Mouse (Mus musculus) neural tube, embryonic 12.5 days (tissue): ENCODE results near the gene Ctbp2. TPM values are rescaled to one million over a fixed set of nuclear protein-coding genes. Genes with fewer than 3 reads are reported as not detected.

Experiments used
- ATAC-seq: fragments of 200-750 bp; cut with Nextera tagmentation; 2 replicates; pipeline ENCODE4 v1.8.0; 2017; ENCODE audit warnings: low read depth, mild to moderate bottlenecking, moderate TSS enrichment, moderate library complexity; ENCODE audit not compliant: low FRiP score
- H3K27ac ChIP-seq: fragments of 300-500 bp; sonication (generic); 2 replicates; pipeline ENCODE4 v1.5.1; 2016
- H3K27me3 ChIP-seq: fragments of 300-500 bp; sonication (generic); replicated peaks from 2 replicates; pipeline ENCODE4 v1.6.1; 2016; ENCODE audit warnings: mild to moderate bottlenecking
- H3K36me3 ChIP-seq: fragments of 300-500 bp; sonication (generic); 2 replicates; pipeline ENCODE4 v1.6.1; 2016; ENCODE audit warnings: mild to moderate bottlenecking
- H3K4me1 ChIP-seq: fragments of 300-500 bp; sonication (generic); 2 replicates; pipeline ENCODE4 v1.6.1; 2016
- H3K4me2 ChIP-seq: fragments of 300-500 bp; sonication (generic); replicated peaks from 2 replicates; pipeline ENCODE4 v1.6.1; 2016; ENCODE audit warnings: mild to moderate bottlenecking
- H3K4me3 ChIP-seq: fragments of 300-500 bp; sonication (generic); 2 replicates; pipeline ENCODE4 v1.5.1; 2016
- H3K9ac ChIP-seq: fragments of 300-500 bp; sonication (generic); 2 replicates; pipeline ENCODE4 v1.6.1; 2016; ENCODE audit warnings: mild to moderate bottlenecking
- H3K9me3 ChIP-seq: fragments of 300-500 bp; sonication (generic); 2 replicates; pipeline ENCODE4 v1.6.1; 2016; ENCODE audit warnings: mild to moderate bottlenecking
- WGBS: fragments of 180-500 bp; shearing (Covaris S2); methylation state at CpG from one replicate; pipeline ENCODE4 v1.1.7; 2016; 5-methylcytosine and 5-hydroxymethylcytosine counted together
- polyA plus RNA-seq: library from polyadenylated mRNA; unstranded; fragments of >200 nt; fragmentation: Nextera tagmentation; extraction: Ambion mirVana; gene quantifications from 2 replicates; pipeline ENCODE4 v1.2.1, GENCODE M21; 2016

Ctbp2 gene
- polyA plus RNA-seq, 1 experiment from 2014 or later, result 131 TPM

DNA sequence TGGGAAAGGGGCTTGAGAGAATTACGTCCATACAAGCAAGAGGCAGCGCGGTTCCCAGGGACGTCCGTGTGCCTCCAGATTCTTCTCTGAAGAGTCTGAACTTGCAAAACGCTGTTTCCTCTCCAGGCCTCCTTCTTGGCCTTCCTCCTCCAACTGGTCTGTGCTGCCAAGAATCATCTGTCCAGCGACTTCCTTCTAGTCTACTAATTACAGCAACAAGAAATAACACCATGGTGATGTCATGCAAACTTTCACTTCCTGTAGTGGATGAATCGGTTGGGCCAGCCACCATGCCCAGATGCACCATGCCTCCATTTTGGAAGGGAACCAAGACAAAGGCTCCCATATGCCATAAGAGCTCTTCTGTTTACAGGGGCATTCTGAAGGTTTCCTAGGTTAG, 71.3 kb downstream of the Ctbp2 start:
- 93% methylated on average over 8 of the region's 8 CpGs for WGBS
- Histone ChIP-seq H3K4me3 (no peak overlapping the region), H3K4me2 (no peak overlapping the region), H3K36me3 (peaks cover 13% of the 10 kb centered on the region), H3K27me3 (no peaks in the 10 kb centered on the region), H3K27ac (no peak overlapping the region), H3K4me1 (peaks cover 4% of the 10 kb centered on the region; the same call in 1 of the 2 replicates), H3K9ac (no peak overlapping the region), H3K9me3 (no peaks in the 10 kb centered on the region)
- ATAC-seq, result no peak

DNA sequence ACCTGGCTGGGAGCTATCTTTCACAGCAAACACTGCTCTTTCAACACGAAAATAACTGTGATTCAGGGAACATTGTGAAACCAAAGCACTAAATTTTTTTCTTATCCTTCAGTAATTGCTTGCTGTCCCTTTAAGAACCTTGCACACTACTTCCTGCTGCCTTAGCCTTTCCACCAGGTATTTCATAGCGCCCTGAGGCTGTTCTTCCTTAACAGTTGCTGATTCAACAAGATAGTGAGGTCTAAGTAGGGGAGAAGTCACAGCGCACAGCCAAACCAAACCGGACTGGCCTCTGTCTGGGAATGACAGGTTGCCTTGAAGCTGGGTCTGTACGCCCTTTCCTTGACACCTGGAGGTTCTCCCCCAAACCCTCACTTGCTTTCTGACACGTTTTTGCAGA, 73.5 kb downstream of the Ctbp2 start:
- ATAC-seq, result no peak

DNA sequence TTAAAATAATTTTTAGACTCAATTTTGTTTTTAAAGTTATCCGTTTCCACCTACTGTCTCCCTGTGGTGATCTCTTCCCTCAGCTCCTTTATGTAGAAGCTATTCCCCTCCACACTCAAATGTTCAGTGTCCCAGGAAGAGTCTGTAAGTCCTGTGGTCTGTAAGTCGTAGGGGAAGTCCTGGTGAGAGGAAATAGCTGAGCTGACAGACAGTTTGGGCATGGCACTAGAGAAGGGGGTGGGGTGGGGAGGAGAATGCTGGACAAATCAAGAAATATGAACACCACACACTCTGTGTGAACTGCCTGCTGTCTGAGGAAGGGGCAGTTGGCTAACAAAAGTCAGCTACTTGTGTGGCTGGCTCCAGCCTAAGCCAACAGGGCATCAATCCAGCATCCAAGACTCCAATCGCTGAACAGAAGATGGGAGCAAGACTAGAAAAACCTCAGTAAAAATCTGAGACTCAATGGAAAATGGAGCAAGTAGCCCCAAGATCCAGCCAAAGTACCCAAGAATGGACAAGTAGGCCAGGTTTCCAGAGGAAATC, 76.0 kb downstream of the Ctbp2 start:
- 79% methylated on average over 3 of the region's 3 CpGs for WGBS
- no peak overlapping the region for H3K4me2 ChIP-seq
- H3K9ac ChIP-seq, result no peak overlapping the region
- peaks cover 9% of the 10 kb centered on the region; the same call in 1 of the 2 replicates for H3K36me3 ChIP-seq
- peaks cover 8% of the 10 kb centered on the region; the same call in 1 of the 2 replicates for H3K4me1 ChIP-seq
- no peaks in the 10 kb centered on the region for H3K27me3 ChIP-seq
- H3K27ac ChIP-seq, result no peak overlapping the region
- H3K9me3 ChIP-seq, result no peaks in the 10 kb centered on the region
- no peak for ATAC-seq
- H3K4me3 ChIP-seq, result no peak overlapping the region

More for the DNA sequence above, 73.5 kb downstream of the Ctbp2 start:
- H3K4me1 ChIP-seq, result peaks cover under 1% of the 10 kb centered on the region; the same call in 1 of the 2 replicates
- 83% methylated on average over 6 of the region's 6 CpGs for WGBS
- H3K36me3 ChIP-seq, result peaks cover 12% of the 10 kb centered on the region
- no peaks in the 10 kb centered on the region for H3K9me3 ChIP-seq
- no peak overlapping the region for H3K4me3 ChIP-seq
- H3K4me2 ChIP-seq, result no peak overlapping the region
- H3K9ac ChIP-seq, result no peak overlapping the region
- no peak overlapping the region for H3K27ac ChIP-seq
- H3K27me3 ChIP-seq, result no peaks in the 10 kb centered on the region

DNA sequence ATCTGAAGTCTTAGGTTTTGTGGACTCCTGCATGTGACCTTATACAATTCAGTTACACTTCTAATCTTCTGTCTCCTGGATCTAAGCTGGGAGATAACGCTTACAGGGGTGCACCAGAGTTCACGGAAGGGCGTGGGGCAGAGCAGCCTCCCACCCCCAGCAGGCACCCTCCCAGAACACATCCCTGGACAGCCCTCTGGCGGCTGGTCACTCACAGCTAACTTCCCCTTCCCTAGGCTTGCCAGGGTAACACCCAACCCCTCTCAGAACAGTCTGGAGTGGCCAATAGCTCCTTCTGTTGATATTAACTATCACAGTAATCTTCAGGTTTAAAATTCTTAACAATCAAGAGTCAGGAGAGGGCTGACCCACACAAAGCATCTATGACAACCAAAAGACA, 76.9 kb downstream of the Ctbp2 start:
- no peak overlapping the region for H3K9ac ChIP-seq
- no peak overlapping the region for H3K27ac ChIP-seq
- H3K4me2 ChIP-seq, result no peak overlapping the region
- 89% methylated on average over 4 of the region's 4 CpGs for WGBS
- 0 out of 2 replicates have a peak, but pooled peaks cover 2% of the 10 kb centered on the region for H3K36me3 ChIP-seq
- no peaks in the 10 kb centered on the region for H3K27me3 ChIP-seq
- no peaks in the 10 kb centered on the region for H3K9me3 ChIP-seq
- peaks cover 8% of the 10 kb centered on the region; the same call in 1 of the 2 replicates for H3K4me1 ChIP-seq
- no peak overlapping the region for H3K4me3 ChIP-seq
- ATAC-seq, result no peak

DNA sequence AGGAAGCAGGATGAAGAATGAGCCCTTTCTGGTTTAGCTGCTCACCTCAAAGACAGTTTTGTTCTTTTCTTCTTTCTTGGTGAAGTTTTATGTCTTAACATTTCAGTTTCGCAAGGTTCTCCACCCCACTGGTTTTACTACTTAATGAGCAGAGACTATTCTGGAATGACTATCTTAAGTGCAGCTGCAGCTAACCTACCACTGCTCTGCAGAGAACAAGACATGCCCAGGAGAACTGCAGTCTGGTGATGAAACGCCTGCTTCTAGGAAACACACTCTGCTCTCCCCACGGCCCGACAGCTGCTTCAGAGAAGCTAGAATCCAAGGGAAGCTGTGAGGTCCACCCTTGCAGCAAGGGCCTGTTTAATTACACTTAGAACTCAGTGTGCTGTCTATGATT, 79.4 kb downstream of the Ctbp2 start:
- no peaks in the 10 kb centered on the region for H3K27me3 ChIP-seq
- no peak for ATAC-seq
- no peaks in the 10 kb centered on the region for H3K9me3 ChIP-seq
- peaks cover 15% of the 10 kb centered on the region; the same call in 1 of the 2 replicates for H3K4me1 ChIP-seq
- no peak overlapping the region for H3K4me2 ChIP-seq
- no peak overlapping the region for H3K4me3 ChIP-seq
- H3K36me3 ChIP-seq, result 0 out of 2 replicates have a peak, but pooled peaks cover 2% of the 10 kb centered on the region
- H3K27ac ChIP-seq, result no peak overlapping the region
- WGBS, result 24% methylated on average over 4 of the region's 4 CpGs
- H3K9ac ChIP-seq, result no peak overlapping the region

DNA sequence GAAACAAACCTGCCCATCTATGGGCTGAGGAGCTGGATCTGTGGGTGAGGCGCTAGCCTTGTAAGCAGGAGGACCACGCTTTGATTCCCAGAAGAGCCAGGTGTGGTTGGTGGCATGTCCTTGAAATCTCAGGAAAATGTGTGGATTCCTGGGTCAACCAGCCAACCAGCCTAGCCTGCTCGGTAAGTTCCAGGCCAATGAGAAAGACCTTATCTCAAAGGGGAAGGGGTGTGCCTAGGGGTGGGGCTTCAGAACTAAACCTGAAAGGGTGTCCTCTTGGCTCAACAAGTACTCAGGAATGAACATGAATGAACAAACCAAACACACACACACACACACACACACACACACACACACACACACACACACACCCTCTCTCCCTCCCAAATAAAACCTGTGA, 82.4 kb downstream of the Ctbp2 start:
- peaks cover 28% of the 10 kb centered on the region for H3K4me1 ChIP-seq
- no peak overlapping the region for H3K4me2 ChIP-seq
- H3K27ac ChIP-seq, result no peak overlapping the region
- H3K9ac ChIP-seq, result no peak overlapping the region
- H3K27me3 ChIP-seq, result no peaks in the 10 kb centered on the region
- no peak overlapping the region for H3K4me3 ChIP-seq
- 75% methylated on average over 3 of the region's 3 CpGs for WGBS
- no peak for ATAC-seq
- H3K9me3 ChIP-seq, result no peaks in the 10 kb centered on the region
- 0 out of 2 replicates have a peak, but pooled peaks cover 2% of the 10 kb centered on the region for H3K36me3 ChIP-seq

DNA sequence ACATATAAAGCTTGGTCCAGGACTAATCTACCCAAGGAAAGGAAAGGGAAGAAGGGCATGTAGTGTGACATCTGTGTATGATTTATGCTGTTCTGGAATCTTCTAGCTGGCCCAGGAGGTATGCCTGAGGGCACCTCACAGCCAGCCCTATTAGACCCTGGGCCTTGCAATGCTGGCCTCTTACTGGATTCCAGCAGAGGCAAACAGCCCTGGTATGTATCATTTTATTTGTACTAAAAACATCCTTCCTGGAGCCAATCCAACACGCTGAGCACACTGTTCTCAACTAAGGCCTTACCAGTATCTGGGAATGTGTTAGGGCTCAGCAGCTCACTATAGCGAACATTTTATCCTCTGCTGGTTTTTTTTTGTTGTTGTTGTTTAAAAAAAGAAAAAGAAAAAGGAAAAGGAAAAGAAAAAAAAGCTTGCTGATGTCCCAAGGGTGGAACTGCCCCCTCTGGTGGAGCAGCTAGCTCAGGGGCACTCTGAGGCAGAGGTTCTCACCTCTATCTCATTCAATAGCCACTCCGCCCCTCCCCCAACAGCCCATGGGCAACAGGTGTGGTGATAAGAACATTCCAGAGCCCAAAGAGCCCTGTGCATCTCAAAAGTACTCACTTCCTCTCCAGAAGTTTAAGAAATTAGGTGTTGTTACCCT, 83.3 kb downstream of the Ctbp2 start:
- ATAC-seq, result no peak
- no peak overlapping the region for H3K4me2 ChIP-seq
- no peaks in the 10 kb centered on the region for H3K9me3 ChIP-seq
- H3K36me3 ChIP-seq, result no peaks in the 10 kb centered on the region
- no peaks in the 10 kb centered on the region for H3K27me3 ChIP-seq
- no peak overlapping the region for H3K27ac ChIP-seq
- peaks cover 37% of the 10 kb centered on the region for H3K4me1 ChIP-seq
- no peak overlapping the region for H3K9ac ChIP-seq
- 88% methylated on average over 3 of the region's 3 CpGs for WGBS
- H3K4me3 ChIP-seq, result no peak overlapping the region

DNA sequence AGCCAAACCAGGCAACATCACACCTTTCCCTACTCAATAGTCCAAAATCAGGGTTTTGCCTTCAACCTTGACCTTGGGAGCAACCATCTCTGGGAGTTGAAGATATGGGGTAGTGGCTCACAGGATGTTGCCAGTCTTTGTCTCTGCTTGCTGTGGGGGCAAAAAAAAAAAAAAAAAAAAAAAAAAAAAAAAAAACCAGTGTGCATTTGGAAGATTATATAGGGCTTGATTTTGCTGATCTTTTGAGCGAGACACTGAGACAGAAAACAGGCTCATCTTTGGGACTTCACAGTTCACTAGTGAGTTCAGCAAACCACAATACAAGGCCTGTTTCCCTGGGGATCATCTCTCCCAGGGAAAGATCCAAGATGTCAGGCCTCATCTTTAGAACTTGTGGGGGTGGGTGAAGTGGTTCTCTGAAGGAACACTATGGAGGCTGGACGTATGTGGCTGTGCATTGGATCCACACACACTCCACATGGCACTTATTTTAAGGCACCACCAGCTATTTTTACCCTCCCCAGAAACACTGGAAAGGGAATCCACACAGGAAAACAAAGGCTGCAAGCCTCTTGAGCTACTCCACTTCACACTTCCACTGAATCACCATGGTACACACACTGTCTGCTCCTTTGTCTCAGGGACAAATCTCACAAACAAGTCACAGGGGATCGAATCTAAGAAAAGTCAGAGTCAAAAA, 84.4 kb downstream of the Ctbp2 start:
- H3K27ac ChIP-seq, result no peak overlapping the region
- peaks cover 36% of the 10 kb centered on the region for H3K4me1 ChIP-seq
- no peak overlapping the region for H3K4me2 ChIP-seq
- H3K27me3 ChIP-seq, result no peaks in the 10 kb centered on the region
- 82% methylated on average over 3 of the region's 3 CpGs for WGBS
- H3K9me3 ChIP-seq, result no peaks in the 10 kb centered on the region
- ATAC-seq, result no peak
- no peak overlapping the region for H3K9ac ChIP-seq
- no peaks in the 10 kb centered on the region for H3K36me3 ChIP-seq
- no peak overlapping the region for H3K4me3 ChIP-seq

DNA sequence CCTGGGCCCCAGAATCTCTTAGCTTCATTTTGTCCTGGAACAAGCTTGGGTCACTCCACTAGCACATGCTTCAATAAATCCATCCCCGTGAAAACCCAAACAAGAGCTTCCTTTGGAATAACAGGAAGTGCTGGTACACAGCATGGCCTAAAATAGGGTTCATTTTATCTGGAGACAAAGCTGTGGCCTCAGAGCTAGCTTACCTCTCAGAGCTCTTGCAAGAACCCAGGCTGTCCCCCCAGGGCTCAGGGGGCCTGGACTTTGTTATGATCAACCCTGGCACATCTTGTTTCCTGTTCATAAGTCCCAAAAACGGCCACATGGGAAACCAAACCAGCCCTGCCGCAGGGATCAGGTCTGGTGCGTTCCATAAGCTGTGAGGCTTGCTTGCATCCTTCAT, 86.5 kb downstream of the Ctbp2 start:
- Histone ChIP-seq H3K4me1 (peaks cover 56% of the 10 kb centered on the region), H3K4me2 (no peak overlapping the region)

DNA sequence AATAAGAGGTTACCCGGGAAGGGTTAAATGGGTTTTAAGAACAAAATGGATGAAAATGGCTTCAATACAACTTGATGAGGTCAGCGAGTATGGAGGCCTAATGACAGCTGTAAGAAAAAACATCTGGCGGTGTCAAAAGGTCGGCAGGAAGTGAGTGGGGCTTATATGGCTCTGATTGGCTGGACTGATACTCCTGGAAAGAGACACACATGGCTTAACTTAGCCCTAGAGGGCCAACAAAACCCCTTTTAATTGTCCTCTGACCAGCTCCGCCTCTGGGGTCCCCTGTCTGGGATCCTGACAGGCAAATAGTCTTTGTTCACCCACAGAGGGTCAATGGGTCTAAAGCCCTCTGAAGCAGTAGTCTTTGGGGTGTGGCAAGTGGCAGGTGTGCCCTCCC, 86.9 kb downstream of the Ctbp2 start:
- Histone ChIP-seq H3K27ac (no peak overlapping the region), H3K9me3 (no peaks in the 10 kb centered on the region), H3K9ac (no peak overlapping the region), H3K4me1 (peaks cover 56% of the 10 kb centered on the region), H3K4me3 (no peak overlapping the region), H3K27me3 (no peaks in the 10 kb centered on the region), H3K4me2 (no peak overlapping the region), H3K36me3 (no peaks in the 10 kb centered on the region)
- WGBS, result 22% methylated on average over 5 of the region's 5 CpGs
- ATAC-seq, result no peak

More for the DNA sequence above, 86.5 kb downstream of the Ctbp2 start:
- Histone ChIP-seq H3K9ac (no peak overlapping the region), H3K4me3 (no peak overlapping the region), H3K27ac (no peak overlapping the region), H3K9me3 (no peaks in the 10 kb centered on the region), H3K36me3 (no peaks in the 10 kb centered on the region), H3K27me3 (no peaks in the 10 kb centered on the region)
- 53% methylated on average over 4 of the region's 4 CpGs for WGBS
- ATAC-seq, result no peak

DNA sequence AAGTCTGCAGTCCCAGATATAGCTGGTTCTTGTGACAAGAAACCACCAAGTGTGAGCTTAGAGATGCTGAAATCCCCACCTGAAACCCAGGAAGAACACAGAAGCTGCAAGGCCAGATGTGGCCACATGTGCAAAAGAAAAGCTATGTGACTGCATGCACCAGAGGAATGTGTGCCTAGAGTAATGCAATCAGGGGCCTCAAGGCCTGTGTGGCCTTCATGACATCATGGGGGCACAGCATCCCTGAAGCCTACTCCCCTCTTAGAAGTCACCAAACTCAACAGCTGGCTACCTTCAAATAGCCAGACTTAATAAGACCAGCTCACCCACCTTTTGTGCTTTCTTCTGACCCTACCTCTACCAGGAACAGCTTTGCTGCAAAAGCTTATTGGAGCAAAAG, 88.3 kb downstream of the Ctbp2 start:
- Histone ChIP-seq H3K4me3 (no peak overlapping the region), H3K27ac (no peak overlapping the region), H3K4me2 (no peak overlapping the region), H3K9me3 (no peaks in the 10 kb centered on the region), H3K27me3 (no peaks in the 10 kb centered on the region), H3K36me3 (no peaks in the 10 kb centered on the region), H3K9ac (no peak overlapping the region), H3K4me1 (peaks cover 56% of the 10 kb centered on the region)
- no peak for ATAC-seq

DNA sequence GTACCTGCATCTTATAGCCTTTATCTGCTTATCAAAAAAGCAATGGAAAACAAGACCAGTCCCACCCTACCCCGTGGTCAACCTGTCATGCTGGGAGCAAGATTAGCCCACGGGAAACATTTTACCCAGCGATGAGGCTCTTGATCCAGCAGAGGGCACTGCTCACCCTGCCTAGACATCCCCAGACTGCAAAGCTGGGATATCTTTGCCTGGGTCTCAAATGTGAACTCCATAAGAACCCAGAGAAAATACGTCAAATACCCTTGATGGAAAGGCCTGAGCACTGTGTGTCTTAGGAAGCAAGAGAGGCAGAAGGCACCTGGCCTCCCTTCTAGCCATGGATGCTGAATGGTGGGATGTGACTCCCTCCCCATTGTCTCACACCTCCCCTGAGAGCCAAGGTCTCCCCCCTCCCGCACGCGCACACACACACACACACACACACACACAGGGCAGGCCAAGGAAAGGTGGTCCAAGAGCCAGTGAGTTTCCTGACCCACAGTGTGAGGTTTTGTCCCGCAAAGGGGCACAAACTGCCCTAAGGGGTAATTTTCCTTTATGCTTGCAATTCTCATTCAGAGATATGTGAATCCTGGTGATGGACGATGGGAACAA, 91.5 kb downstream of the Ctbp2 start:
- no peaks in the 10 kb centered on the region for H3K9me3 ChIP-seq
- no peaks in the 10 kb centered on the region for H3K27me3 ChIP-seq
- H3K4me2 ChIP-seq, result no peak overlapping the region
- WGBS, result 44% methylated on average over 9 of the region's 9 CpGs
- no peak overlapping the region for H3K4me3 ChIP-seq
- H3K4me1 ChIP-seq, result peaks cover 48% of the 10 kb centered on the region
- no peak overlapping the region for H3K27ac ChIP-seq
- no peak overlapping the region for H3K9ac ChIP-seq
- no peaks in the 10 kb centered on the region for H3K36me3 ChIP-seq
- peak; percentile 46; the same call in 1 of the 2 replicates for ATAC-seq
